Mouse (Mus musculus): ENCODE data around the gene Stac3. TPM values are rescaled to one million over a fixed set of nuclear protein-coding genes. Genes with fewer than 3 reads are reported as not detected.

The Stac3 gene
- polyA plus RNA-seq, 1 experiment from 2014 or later = 0.21 TPM

DNA sequence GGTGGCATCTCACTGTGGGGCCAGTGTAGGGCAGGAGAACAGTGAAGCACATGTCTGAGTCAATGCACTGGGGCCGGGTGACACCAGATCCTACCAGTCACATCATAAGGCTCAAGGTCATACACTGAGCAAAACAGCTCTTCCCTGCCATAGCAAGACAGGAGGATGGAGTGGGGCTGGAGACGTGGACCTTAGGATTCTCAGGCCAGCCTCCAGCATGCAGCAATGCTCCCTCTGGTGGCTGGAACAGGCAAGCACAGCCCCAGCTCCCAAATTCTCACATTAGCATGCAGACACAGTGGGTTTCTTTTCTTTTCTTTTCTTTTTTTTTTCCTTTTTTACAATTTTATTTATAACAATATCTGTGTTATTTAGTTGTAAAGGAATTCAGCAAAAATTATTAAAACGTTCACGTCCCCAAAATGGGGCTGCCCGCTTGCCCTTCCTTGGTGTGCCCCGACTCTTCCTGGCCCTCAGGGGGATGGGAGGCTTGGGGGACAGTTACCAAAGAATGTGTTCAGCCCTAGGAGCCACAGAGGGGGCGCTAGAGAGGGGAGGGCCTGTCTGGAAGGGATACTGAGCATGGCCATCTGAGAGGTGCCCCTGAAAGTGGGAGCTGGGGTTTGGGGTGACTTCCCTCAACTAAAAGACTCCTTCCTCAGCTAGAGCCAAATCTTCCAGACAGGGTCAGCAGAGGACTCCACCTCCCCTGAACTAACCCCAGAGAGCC lies 36.5 kb downstream of the Stac3 start:
- peak; percentile 11; the same call in 1 of the 2 replicates for ATAC-seq (ENCODE audit: insufficient number of reproducible peaks, low FRiP score, low TSS enrichment, low read depth)
- peak; percentile 83 for DNase-seq (ENCODE audit: low spot score)
- H3K36me3 ChIP-seq (ENCODE audit: control insufficient read depth, insufficient read depth, low read length) = peaks cover 14% of the 10 kb centered on the region

DNA sequence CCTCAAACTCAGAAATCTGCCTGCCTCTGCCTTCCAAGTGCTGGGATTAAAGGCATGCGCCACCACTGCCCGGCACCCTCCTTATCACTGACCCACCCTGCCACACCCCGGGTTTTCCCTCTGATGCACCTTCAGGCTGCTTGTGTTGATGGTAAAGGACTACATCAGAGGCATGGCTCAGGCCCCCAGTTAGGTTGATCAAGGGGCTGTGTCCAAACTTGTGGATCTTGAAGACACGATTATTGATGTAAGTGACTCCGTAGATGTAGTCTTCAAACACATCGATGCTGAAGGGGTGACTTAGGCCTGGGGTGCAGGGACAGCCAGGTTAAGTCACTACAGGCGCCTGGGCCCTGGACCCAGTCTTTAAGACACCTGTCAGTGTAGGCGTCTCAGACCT lies 40.0 kb downstream of the Stac3 start:
- H3K9me3 ChIP-seq (ENCODE audit: control insufficient read depth, low read length) = no peaks in the 10 kb centered on the region
- no peaks in the 10 kb centered on the region for H3K4me1 ChIP-seq (ENCODE audit: control insufficient read depth, insufficient read depth, low read length)
- WGBS = 94% methylated on average over 8 of the region's 8 CpGs
- no peak overlapping the region for H3K4me3 ChIP-seq (ENCODE audit: low read depth, low read length)
- ATAC-seq (ENCODE audit: insufficient number of reproducible peaks, low FRiP score, low TSS enrichment, low read depth) (no peak), DNase-seq (ENCODE audit: low spot score) (no peak)
- H3K36me3 ChIP-seq (ENCODE audit: control insufficient read depth, insufficient read depth, low read length) = peaks cover 31% of the 10 kb centered on the region
- H3K27me3 ChIP-seq (ENCODE audit: control insufficient read depth, insufficient read depth, low read length) = peaks cover under 1% of the 10 kb centered on the region
- H3K9ac ChIP-seq (ENCODE audit: low read length) = no peak overlapping the region
- no peak overlapping the region for H3K4me2 ChIP-seq (ENCODE audit: low read depth, severe bottlenecking)
- H3K27ac ChIP-seq (replicated peaks; ENCODE audit: low read depth, low read length) = no peak overlapping the region

More for the DNA sequence above, 36.5 kb downstream of the Stac3 start:
- Histone ChIP-seq H3K4me1 (ENCODE audit: control insufficient read depth, insufficient read depth, low read length) (peaks cover 12% of the 10 kb centered on the region), H3K9ac (ENCODE audit: low read length) (no peak overlapping the region), H3K27ac (replicated peaks; ENCODE audit: low read depth, low read length) (no peak overlapping the region), H3K9me3 (ENCODE audit: control insufficient read depth, low read length) (no peaks in the 10 kb centered on the region), H3K4me3 (ENCODE audit: low read depth, low read length) (no peak overlapping the region), H3K27me3 (ENCODE audit: control insufficient read depth, insufficient read depth, low read length) (peaks cover 36% of the 10 kb centered on the region), H3K4me2 (ENCODE audit: low read depth, severe bottlenecking) (no peak overlapping the region)
- WGBS = 25% methylated on average over 7 of the region's 7 CpGs

DNA sequence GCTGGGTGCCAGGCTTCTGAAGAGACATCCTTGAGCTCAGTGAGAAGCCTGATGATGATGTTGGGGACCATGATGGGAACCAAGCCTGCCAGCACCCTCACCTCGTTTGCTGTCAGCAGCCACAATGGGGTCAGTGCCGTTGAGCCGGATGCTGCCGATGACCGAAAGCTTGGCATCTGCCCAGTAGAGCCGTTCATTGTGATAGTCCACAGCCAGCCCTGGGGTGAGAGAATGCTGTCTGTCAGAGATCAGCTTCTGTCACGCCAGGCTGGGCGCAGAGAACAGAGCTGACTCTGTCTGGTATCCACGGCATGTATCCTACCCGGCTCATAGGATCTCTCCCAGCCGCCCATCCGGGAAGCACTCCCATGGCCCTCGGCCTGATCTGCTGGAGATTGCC lies 40.6 kb downstream of the Stac3 start:
- no peaks in the 10 kb centered on the region for H3K4me1 ChIP-seq (ENCODE audit: control insufficient read depth, insufficient read depth, low read length)
- no peaks in the 10 kb centered on the region for H3K9me3 ChIP-seq (ENCODE audit: control insufficient read depth, low read length)
- no peak overlapping the region for H3K27ac ChIP-seq (replicated peaks; ENCODE audit: low read depth, low read length)
- DNase-seq (ENCODE audit: low spot score) (no peak), ATAC-seq (ENCODE audit: insufficient number of reproducible peaks, low FRiP score, low TSS enrichment, low read depth) (no peak)
- peaks cover 36% of the 10 kb centered on the region for H3K36me3 ChIP-seq (ENCODE audit: control insufficient read depth, insufficient read depth, low read length)
- no peak overlapping the region for H3K9ac ChIP-seq (ENCODE audit: low read length)
- no peak overlapping the region for H3K4me2 ChIP-seq (ENCODE audit: low read depth, severe bottlenecking)
- H3K27me3 ChIP-seq (ENCODE audit: control insufficient read depth, insufficient read depth, low read length) = no peaks in the 10 kb centered on the region
- 92% methylated on average over 13 of the region's 13 CpGs for WGBS
- H3K4me3 ChIP-seq (ENCODE audit: low read depth, low read length) = no peak overlapping the region

DNA sequence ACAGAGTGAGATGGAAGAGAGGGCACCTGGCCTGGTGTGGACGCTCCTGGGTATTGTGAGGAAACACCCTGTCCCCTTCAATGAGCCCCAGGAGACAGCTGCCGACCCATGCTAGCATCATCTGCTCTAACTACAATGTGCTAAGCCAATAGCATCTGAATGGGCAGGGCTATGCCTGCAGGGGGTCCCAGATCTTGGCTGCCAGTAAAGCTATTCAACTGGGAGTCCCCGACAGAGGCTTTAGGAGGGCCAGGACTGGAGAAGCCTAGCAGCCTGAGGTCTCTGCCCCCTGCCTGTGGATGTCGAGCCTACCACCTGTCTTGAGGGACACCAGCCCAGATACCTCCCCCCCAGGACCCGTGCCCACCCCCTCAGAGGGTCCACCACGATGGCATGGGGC lies 41.2 kb downstream of the Stac3 start:
- Histone ChIP-seq H3K9me3 (ENCODE audit: control insufficient read depth, low read length) (no peaks in the 10 kb centered on the region), H3K27me3 (ENCODE audit: control insufficient read depth, insufficient read depth, low read length) (no peaks in the 10 kb centered on the region), H3K9ac (ENCODE audit: low read length) (no peak overlapping the region), H3K36me3 (ENCODE audit: control insufficient read depth, insufficient read depth, low read length) (peaks cover 41% of the 10 kb centered on the region), H3K4me3 (ENCODE audit: low read depth, low read length) (no peak overlapping the region), H3K4me2 (ENCODE audit: low read depth, severe bottlenecking) (no peak overlapping the region), H3K4me1 (ENCODE audit: control insufficient read depth, insufficient read depth, low read length) (no peaks in the 10 kb centered on the region), H3K27ac (replicated peaks; ENCODE audit: low read depth, low read length) (no peak overlapping the region)
- ATAC-seq (ENCODE audit: insufficient number of reproducible peaks, low FRiP score, low TSS enrichment, low read depth) = no peak
- no peak for DNase-seq (ENCODE audit: low spot score)
- WGBS = 52% methylated on average over 6 of the region's 6 CpGs

- Histone ChIP-seq H3K36me3 (ENCODE audit: control insufficient read depth, insufficient read depth, low read length) (peaks cover 48% of the 10 kb centered on the region), H3K9me3 (ENCODE audit: control insufficient read depth, low read length) (no peaks in the 10 kb centered on the region), H3K9ac (ENCODE audit: low read length) (no peak overlapping the region), H3K4me3 (ENCODE audit: low read depth, low read length) (no peak overlapping the region), H3K4me1 (ENCODE audit: control insufficient read depth, insufficient read depth, low read length) (no peaks in the 10 kb centered on the region), H3K27ac (replicated peaks; ENCODE audit: low read depth, low read length) (no peak overlapping the region), H3K4me2 (ENCODE audit: low read depth, severe bottlenecking) (no peak overlapping the region), H3K27me3 (ENCODE audit: control insufficient read depth, insufficient read depth, low read length) (no peaks in the 10 kb centered on the region)
- DNase-seq (ENCODE audit: low spot score) (no peak), ATAC-seq (ENCODE audit: insufficient number of reproducible peaks, low FRiP score, low TSS enrichment, low read depth) (no peak)
- WGBS = 82% methylated on average over 3 of the region's 3 CpGs
Observed at GRCm38 (mm10) chr10:127543916-127544315, 42.4 kb downstream of the Stac3 start.

GRCm38 (mm10) chr10:127544375-127544774 lies 42.9 kb downstream of the Stac3 start:
- H3K9me3 ChIP-seq (ENCODE audit: control insufficient read depth, low read length) = no peaks in the 10 kb centered on the region
- no peak overlapping the region for H3K9ac ChIP-seq (ENCODE audit: low read length)
- H3K4me1 ChIP-seq (ENCODE audit: control insufficient read depth, insufficient read depth, low read length) = no peaks in the 10 kb centered on the region
- DNase-seq (ENCODE audit: low spot score) (no peak), ATAC-seq (ENCODE audit: insufficient number of reproducible peaks, low FRiP score, low TSS enrichment, low read depth) (no peak)
- 96% methylated on average over 20 of the region's 20 CpGs for WGBS
- H3K36me3 ChIP-seq (ENCODE audit: control insufficient read depth, insufficient read depth, low read length) = peaks cover 50% of the 10 kb centered on the region
- no peaks in the 10 kb centered on the region for H3K27me3 ChIP-seq (ENCODE audit: control insufficient read depth, insufficient read depth, low read length)
- no peak overlapping the region for H3K4me2 ChIP-seq (ENCODE audit: low read depth, severe bottlenecking)
- H3K4me3 ChIP-seq (ENCODE audit: low read depth, low read length) = no peak overlapping the region
- no peak overlapping the region for H3K27ac ChIP-seq (replicated peaks; ENCODE audit: low read depth, low read length)

GRCm38 (mm10) chr10:127546505-127546904 lies 45.0 kb downstream of the Stac3 start:
- no peak overlapping the region for H3K4me2 ChIP-seq (ENCODE audit: low read depth, severe bottlenecking)
- H3K4me1 ChIP-seq (ENCODE audit: control insufficient read depth, insufficient read depth, low read length) = no peaks in the 10 kb centered on the region
- 94% methylated on average over 7 of the region's 7 CpGs for WGBS
- no peaks in the 10 kb centered on the region for H3K9me3 ChIP-seq (ENCODE audit: control insufficient read depth, low read length)
- H3K36me3 ChIP-seq (ENCODE audit: control insufficient read depth, insufficient read depth, low read length) = peaks cover 58% of the 10 kb centered on the region
- H3K27ac ChIP-seq (replicated peaks; ENCODE audit: low read depth, low read length) = no peak overlapping the region
- ATAC-seq (ENCODE audit: insufficient number of reproducible peaks, low FRiP score, low TSS enrichment, low read depth) (no peak), DNase-seq (ENCODE audit: low spot score) (no peak)
- no peak overlapping the region for H3K9ac ChIP-seq (ENCODE audit: low read length)
- no peaks in the 10 kb centered on the region for H3K27me3 ChIP-seq (ENCODE audit: control insufficient read depth, insufficient read depth, low read length)
- no peak overlapping the region for H3K4me3 ChIP-seq (ENCODE audit: low read depth, low read length)

- WGBS = 92% methylated on average over 15 of the region's 15 CpGs
- no peak overlapping the region for H3K4me3 ChIP-seq (ENCODE audit: low read depth, low read length)
- no peak overlapping the region for H3K4me2 ChIP-seq (ENCODE audit: low read depth, severe bottlenecking)
Observed at GRCm38 (mm10) chr10:127548236-127548635, 46.8 kb downstream of the Stac3 start.

DNA sequence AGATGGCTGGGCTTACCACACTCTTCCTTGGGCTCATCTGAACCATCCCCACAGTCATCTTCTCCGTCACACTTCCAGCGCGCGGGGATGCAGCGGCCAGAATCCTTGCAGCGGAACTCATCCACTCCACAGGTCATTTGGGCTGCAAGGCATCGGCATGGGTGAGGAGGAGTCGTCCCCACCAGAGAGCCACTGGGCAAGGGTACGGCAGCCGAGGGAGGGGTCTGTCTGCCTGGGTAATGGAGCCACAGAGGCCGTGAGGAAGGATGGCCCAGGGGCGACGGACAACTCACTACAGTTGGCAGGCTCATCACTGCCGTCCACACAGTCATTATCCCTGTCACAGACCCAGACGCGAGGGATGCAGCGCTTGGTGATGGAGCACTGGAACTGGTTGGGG lies 48.4 kb downstream of the Stac3 start:
- Histone ChIP-seq H3K4me1 (ENCODE audit: control insufficient read depth, insufficient read depth, low read length) (no peaks in the 10 kb centered on the region), H3K36me3 (ENCODE audit: control insufficient read depth, insufficient read depth, low read length) (peaks cover 61% of the 10 kb centered on the region), H3K27me3 (ENCODE audit: control insufficient read depth, insufficient read depth, low read length) (no peaks in the 10 kb centered on the region), H3K4me2 (ENCODE audit: low read depth, severe bottlenecking) (no peak overlapping the region), H3K27ac (replicated peaks; ENCODE audit: low read depth, low read length) (no peak overlapping the region), H3K9me3 (ENCODE audit: control insufficient read depth, low read length) (no peaks in the 10 kb centered on the region), H3K9ac (ENCODE audit: low read length) (no peak overlapping the region), H3K4me3 (ENCODE audit: low read depth, low read length) (no peak overlapping the region)
- no peak for DNase-seq (ENCODE audit: low spot score)
- 91% methylated on average over 17 of the region's 17 CpGs for WGBS
- no peak for ATAC-seq (ENCODE audit: insufficient number of reproducible peaks, low FRiP score, low TSS enrichment, low read depth)

More at GRCm38 (mm10) chr10:127548236-127548635, 46.8 kb downstream of the Stac3 start:
- ATAC-seq (ENCODE audit: insufficient number of reproducible peaks, low FRiP score, low TSS enrichment, low read depth) = no peak
- Histone ChIP-seq H3K27me3 (ENCODE audit: control insufficient read depth, insufficient read depth, low read length) (no peaks in the 10 kb centered on the region), H3K9me3 (ENCODE audit: control insufficient read depth, low read length) (no peaks in the 10 kb centered on the region), H3K27ac (replicated peaks; ENCODE audit: low read depth, low read length) (no peak overlapping the region), H3K9ac (ENCODE audit: low read length) (no peak overlapping the region), H3K4me1 (ENCODE audit: control insufficient read depth, insufficient read depth, low read length) (no peaks in the 10 kb centered on the region), H3K36me3 (ENCODE audit: control insufficient read depth, insufficient read depth, low read length) (peaks cover 59% of the 10 kb centered on the region)
- no peak for DNase-seq (ENCODE audit: low spot score)
